Mouse (Mus musculus) kidney, adult 2 months (tissue): ENCODE measurements at regions not wholly inside any gene's neighbourhood (a gene's known extent, or its start where the extent isn't known, plus 50 kb on each side); places are given as distances from the start of the nearest gene placed in this dataset.

Source experiments
- CTCF ChIP-seq: fragments of 200-500 bp; conservative IDR thresholded peaks from 2 replicates; pipeline ENCODE4 v1.5.1; 2011; ENCODE audit warnings: low read depth, mild to moderate bottlenecking, control low read depth, low read length, moderate library complexity, mixed read lengths; ENCODE audit not compliant: insufficient read depth, insufficient read length
- POLR2A ChIP-seq: fragments of 200-500 bp; IDR thresholded peaks from one replicate; pipeline ENCODE4 v1.6.1; 2011; ENCODE audit warnings: low read depth, low read length, control low read depth

DNA sequence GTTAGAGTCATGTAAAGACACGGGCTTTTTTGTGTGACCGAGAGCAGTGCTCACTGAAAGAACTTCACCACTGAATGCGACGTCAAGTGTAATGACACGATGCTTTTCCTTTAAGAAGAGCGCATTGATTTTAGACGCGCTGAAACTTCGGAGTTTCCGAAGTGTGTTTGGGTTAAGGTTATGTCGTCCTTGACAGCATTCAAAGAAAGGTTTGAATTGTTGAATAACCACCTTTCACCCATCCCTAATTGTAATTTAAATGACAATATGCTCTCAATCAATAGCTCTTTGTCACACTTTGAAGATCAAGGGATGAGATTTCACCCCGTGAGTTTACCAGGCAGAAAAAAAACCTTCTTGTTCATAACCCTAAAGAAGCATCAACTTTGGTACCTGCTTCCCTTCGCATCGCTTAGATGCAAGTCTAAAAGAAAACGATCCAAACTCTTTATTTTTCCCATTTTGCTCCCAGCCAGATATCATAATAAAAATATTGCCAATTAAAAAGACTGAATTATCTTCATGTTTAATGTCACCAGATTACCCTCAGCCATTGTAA is 184.4 kb upstream of the Gm765 start:
- no peak for TF ChIP-seq CTCF
- TF ChIP-seq POLR2A = no peak
